Mouse (Mus musculus) liver, adult 2 months (tissue): Measurements from ENCODE around the gene Tmigd3. TPM values are rescaled to one million over a fixed set of nuclear protein-coding genes. Genes with fewer than 3 reads are reported as not detected.

Source experiments
- DNase-seq: peaks from one replicate; pipeline ENCODE4 v3.0.0-alpha.2; 2011; ENCODE audit warnings: low read depth, low spot score; ENCODE audit errors: extremely low read depth
- H3K27ac ChIP-seq: fragments of 200-500 bp; replicated peaks from 2 replicates; pipeline ENCODE4 v1.5.1; 2012; ENCODE audit warnings: low read depth, mild to moderate bottlenecking, control low read depth, inconsistent platforms, low read length; ENCODE audit not compliant: insufficient read depth
- H3K27me3 ChIP-seq: fragments of 200-500 bp; 2 replicates; pipeline ENCODE4 v1.6.1; 2012; ENCODE audit warnings: mild to moderate bottlenecking, moderate library complexity, low read length, inconsistent platforms; ENCODE audit not compliant: control insufficient read depth, insufficient read depth
- H3K36me3 ChIP-seq: fragments of 200-500 bp; 2 replicates; pipeline ENCODE4 v1.6.1; 2012; ENCODE audit warnings: low read length, inconsistent platforms; ENCODE audit not compliant: control insufficient read depth, insufficient read depth
- H3K4me1 ChIP-seq: fragments of 200-500 bp; 2 replicates; pipeline ENCODE4 v1.6.1; 2011; ENCODE audit warnings: low read length; ENCODE audit not compliant: control insufficient read depth, insufficient read depth
- H3K4me3 ChIP-seq: fragments of 200-500 bp; 2 replicates; pipeline ENCODE4 v1.5.1; 2011; ENCODE audit warnings: low read depth, mild to moderate bottlenecking, control low read depth, low read length, moderate library complexity; ENCODE audit not compliant: insufficient read depth
- H3K79me2 ChIP-seq: fragments of 200-500 bp; 2 replicates; pipeline ENCODE4 v1.6.1; 2012; ENCODE audit warnings: inconsistent platforms, mild to moderate bottlenecking, low read length, moderate library complexity; ENCODE audit not compliant: control insufficient read depth, insufficient read depth
- H3K9ac ChIP-seq: fragments of 200-500 bp; 2 replicates; pipeline ENCODE4 v1.6.1; 2012; ENCODE audit warnings: low read depth, mild to moderate bottlenecking, control low read depth, inconsistent platforms, low read length
- CTCF ChIP-seq: fragments of 200-500 bp; IDR thresholded peaks from 2 replicates; pipeline ENCODE4 v1.5.1; 2011; ENCODE audit warnings: low read depth, low read length, control low read depth
- POLR2A ChIP-seq: fragments of 200-500 bp; IDR thresholded peaks from 2 replicates; pipeline ENCODE4 v1.6.1; 2011; ENCODE audit warnings: low read length, control low read depth; ENCODE audit not compliant: insufficient read depth; ENCODE audit errors: extremely low read depth
- WGBS: fragments of 180-500 bp; shearing (Covaris S2); methylation state at CpG from one replicate; pipeline ENCODE4 v1.1.7; 2018; 5-methylcytosine and 5-hydroxymethylcytosine counted together
- polyA plus RNA-seq: library from polyadenylated mRNA; depleted of rRNA; stranded (reverse); fragments of >200 nt; gene quantifications from 2 replicates; pipeline ENCODE4 v1.2.3, GENCODE M21; 2012
- total RNA-seq: library from RNA; depleted of rRNA; stranded (reverse); fragments of >200 nt; gene quantifications from 2 replicates; pipeline ENCODE4 v1.2.3, GENCODE M21; 2014

Tmigd3 gene
- total and polyA plus RNA-seq, 2 experiments, result 0.12 TPM; not detected in 1

- Histone ChIP-seq H3K36me3 (no peaks in the 10 kb centered on the region), H3K4me3 (no peak overlapping the region), H3K27ac (no peak overlapping the region), H3K79me2 (no peaks in the 10 kb centered on the region), H3K27me3 (no peaks in the 10 kb centered on the region), H3K4me1 (no peaks in the 10 kb centered on the region; the same call in 1 of the 2 replicates), H3K9ac (no peak overlapping the region)
- WGBS, result 41% methylated on average over 8 of the region's 8 CpGs
- peak; percentile 69 for DNase-seq
- TF ChIP-seq POLR2A (no peak), CTCF (peak; percentile 94)
These were observed 28.9 kb downstream of the Tmigd3 start for GRCm38 (mm10) chr3:105899394-105900147.

- Histone ChIP-seq H3K36me3 (no peaks in the 10 kb centered on the region), H3K27me3 (no peaks in the 10 kb centered on the region), H3K4me3 (no peak overlapping the region), H3K79me2 (no peaks in the 10 kb centered on the region), H3K4me1 (no peaks in the 10 kb centered on the region; the same call in 1 of the 2 replicates), H3K27ac (no peak overlapping the region), H3K9ac (no peak overlapping the region)
- TF ChIP-seq CTCF, result no peak
- no peak for TF ChIP-seq POLR2A
- no peak for DNase-seq
- 73% methylated on average over 6 of the region's 6 CpGs for WGBS
These were observed 29.6 kb downstream of the Tmigd3 start for GRCm38 (mm10) chr3:105900266-105900665.

DNA sequence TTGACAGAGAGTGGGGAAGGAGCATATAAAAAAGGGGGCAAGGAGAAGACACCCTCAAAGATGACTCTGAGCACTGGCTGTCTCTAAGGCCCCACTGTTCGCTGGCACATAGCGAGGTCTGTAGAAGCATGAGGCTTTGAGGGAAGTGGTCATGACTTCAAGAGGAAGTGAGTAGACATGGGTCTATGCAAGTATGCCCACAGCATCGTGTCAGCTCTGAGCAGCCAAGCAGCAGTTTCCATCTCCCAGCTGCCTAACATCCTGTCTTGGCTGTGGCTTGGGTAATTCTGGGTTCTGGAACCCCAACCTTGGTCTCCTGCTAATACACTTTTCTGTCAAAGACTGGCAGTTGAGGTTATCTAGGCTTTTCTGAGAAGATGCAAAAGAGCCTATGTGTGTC lies 30.0 kb downstream of the Tmigd3 start:
- 79% methylated on average over 3 of the region's 3 CpGs for WGBS
- Histone ChIP-seq H3K36me3 (no peaks in the 10 kb centered on the region), H3K27ac (no peak overlapping the region), H3K4me3 (no peak overlapping the region), H3K27me3 (no peaks in the 10 kb centered on the region), H3K79me2 (no peaks in the 10 kb centered on the region), H3K9ac (no peak overlapping the region), H3K4me1 (no peaks in the 10 kb centered on the region; the same call in 1 of the 2 replicates)
- TF ChIP-seq POLR2A, result no peak
- TF ChIP-seq CTCF, result no peak
- DNase-seq, result no peak

DNA sequence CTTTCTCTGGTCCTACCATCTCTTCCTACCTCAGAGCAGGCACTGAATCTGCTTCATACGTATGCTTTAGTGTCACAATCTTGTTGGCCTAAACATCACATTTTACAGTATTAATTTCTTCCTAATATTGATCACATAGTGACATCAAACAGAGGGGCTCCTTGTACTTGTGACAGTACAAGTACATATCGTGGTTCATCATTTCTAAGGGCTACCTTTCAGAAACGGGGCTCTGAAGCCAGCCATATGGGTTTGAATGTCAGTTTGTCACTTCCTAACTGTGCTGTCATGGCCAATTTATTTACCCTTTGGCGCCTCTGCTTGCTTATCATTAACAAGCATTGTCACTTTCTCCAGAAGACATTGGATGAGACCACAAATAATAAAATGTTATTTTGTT lies 30.8 kb downstream of the Tmigd3 start:
- H3K36me3 ChIP-seq, result no peaks in the 10 kb centered on the region
- no peak for TF ChIP-seq CTCF
- TF ChIP-seq POLR2A, result no peak
- no peak overlapping the region for H3K27ac ChIP-seq
- no peaks in the 10 kb centered on the region for H3K27me3 ChIP-seq
- DNase-seq, result no peak
- H3K9ac ChIP-seq, result no peak overlapping the region
- WGBS, result 68% methylated on average over 4 of the region's 4 CpGs
- no peaks in the 10 kb centered on the region; the same call in 1 of the 2 replicates for H3K4me1 ChIP-seq
- H3K79me2 ChIP-seq, result no peaks in the 10 kb centered on the region
- no peak overlapping the region for H3K4me3 ChIP-seq

- Histone ChIP-seq H3K9ac (no peak overlapping the region), H3K79me2 (no peaks in the 10 kb centered on the region), H3K27me3 (no peaks in the 10 kb centered on the region), H3K4me3 (no peak overlapping the region), H3K27ac (no peak overlapping the region), H3K4me1 (no peaks in the 10 kb centered on the region; the same call in 1 of the 2 replicates), H3K36me3 (no peaks in the 10 kb centered on the region)
- no peak for TF ChIP-seq CTCF
- TF ChIP-seq POLR2A, result no peak
- no peak for DNase-seq
- WGBS, result 48% methylated on average over 4 of the region's 4 CpGs
These were observed 33.5 kb downstream of the Tmigd3 start for GRCm38 (mm10) chr3:105904213-105904612.

DNA sequence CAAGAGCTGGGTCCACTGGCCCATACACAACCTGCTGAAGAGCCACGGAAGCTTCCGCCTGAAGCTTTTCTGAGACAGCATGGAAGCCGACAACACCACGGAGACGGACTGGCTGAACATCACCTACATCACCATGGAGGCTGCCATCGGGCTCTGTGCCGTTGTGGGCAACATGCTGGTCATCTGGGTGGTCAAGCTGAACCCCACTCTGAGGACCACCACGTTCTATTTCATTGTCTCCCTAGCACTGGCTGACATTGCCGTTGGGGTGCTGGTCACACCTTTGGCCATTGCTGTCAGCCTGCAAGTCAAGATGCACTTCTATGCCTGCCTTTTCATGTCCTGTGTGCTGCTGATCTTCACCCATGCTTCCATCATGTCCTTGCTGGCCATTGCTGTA lies 34.0 kb downstream of the Tmigd3 start:
- TF ChIP-seq POLR2A (no peak), CTCF (no peak)
- Histone ChIP-seq H3K4me3 (no peak overlapping the region), H3K27ac (no peak overlapping the region), H3K4me1 (no peaks in the 10 kb centered on the region), H3K79me2 (no peaks in the 10 kb centered on the region), H3K9ac (no peak overlapping the region), H3K27me3 (no peaks in the 10 kb centered on the region), H3K36me3 (no peaks in the 10 kb centered on the region)
- no peak for DNase-seq
- 93% methylated on average over 9 of the region's 9 CpGs for WGBS
